Comparison of ENCODE assay signal across 8 mouse cellular contexts in the genomic region with DNA sequence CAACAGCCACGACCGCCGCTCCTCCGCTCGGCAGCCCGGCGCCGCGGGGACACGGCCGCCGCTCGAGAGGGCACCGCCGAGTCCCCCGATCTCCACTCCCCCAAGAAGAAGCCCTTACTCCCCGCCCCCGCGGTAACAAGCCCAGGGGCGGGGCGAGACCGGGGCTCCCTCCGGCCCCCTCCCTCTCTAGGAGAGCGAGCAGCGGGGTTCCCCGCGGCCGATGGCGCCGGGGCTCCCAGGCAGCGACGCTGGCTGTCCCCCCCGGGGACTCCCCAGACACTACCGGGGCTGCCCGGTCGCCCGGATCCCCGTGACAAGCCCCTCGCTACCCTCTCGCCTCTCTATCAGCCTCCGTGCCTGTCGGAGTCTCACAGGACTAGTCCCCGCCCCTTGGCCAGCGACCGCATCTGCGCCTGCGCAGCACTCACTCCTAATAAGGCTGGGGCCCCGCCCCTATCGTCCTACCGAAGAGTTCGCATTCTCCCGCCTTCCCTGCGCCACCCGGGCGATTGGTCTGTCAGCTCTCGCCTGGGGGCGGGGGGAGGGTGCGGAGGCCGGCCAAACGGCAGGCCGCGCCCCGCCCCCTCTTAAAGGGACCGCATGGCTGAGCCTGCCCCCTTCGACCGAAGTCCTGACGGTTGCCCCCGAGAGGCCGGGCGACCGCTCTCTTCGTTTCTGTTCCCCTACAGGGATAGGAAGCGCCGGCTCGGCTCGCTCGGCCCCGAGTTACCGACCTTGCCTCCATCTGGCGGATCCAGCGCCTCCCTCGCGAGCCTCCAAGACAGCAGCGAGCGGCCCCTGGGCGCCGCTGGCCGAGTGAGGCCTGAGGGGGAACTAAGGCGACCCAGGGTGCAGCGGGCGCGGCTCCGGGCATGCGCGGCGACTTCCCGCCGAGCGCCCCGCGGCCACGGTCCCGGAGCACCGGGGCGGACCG. TPM values are rescaled to one million over a fixed set of nuclear protein-coding genes. Genes with fewer than 3 reads are reported as not detected.
DNase-seq lines count a peak whose midpoint lies in the region; ATAC-seq and TF ChIP-seq lines count a peak whose summit lies in the region.

Gene Ing2, minus strand, starts transcription at position 780 of the 934 bp plus-strand sequence.

- peaks cover 3% of the 10 kb centered on the region; the same call in 1 of the 2 replicates for H3K36me3 ChIP-seq in embryonic facial prominence, embryonic 13.5 days
- no peaks in the 10 kb centered on the region for H3K36me3 ChIP-seq in kidney, adult 2 months (ENCODE audit: control insufficient read depth, insufficient read depth, low read length)
- H3K36me3 ChIP-seq in limb, embryonic 12.5 days, result no peaks in the 10 kb centered on the region
- no peaks in the 10 kb centered on the region for H3K36me3 ChIP-seq in midbrain, embryonic 15.5 days (replicated peaks)
- H3K36me3 ChIP-seq in spleen, adult 2 months (ENCODE audit: control insufficient read depth, insufficient read depth, low read length), result no peaks in the 10 kb centered on the region

- peak; percentile 91 for ATAC-seq in embryonic facial prominence, embryonic 13.5 days (ENCODE audit: insufficient number of reproducible peaks, insufficient read depth, low FRiP score, low TSS enrichment, low read depth)
- peak; percentile 92 for ATAC-seq in limb, embryonic 12.5 days (ENCODE audit: insufficient number of reproducible peaks, insufficient read depth, low FRiP score, low TSS enrichment, low read depth)
- peak; percentile 93 for ATAC-seq in midbrain, embryonic 15.5 days (replicated peaks)

- H3K4me3 ChIP-seq in embryonic facial prominence, embryonic 13.5 days, result peak within 1 kb of the TSS; percentile 95
- peak within 1 kb of the TSS; percentile 70 for H3K4me3 ChIP-seq in kidney, adult 2 months (ENCODE audit: insufficient read depth, low read depth, low read length)
- peak within 1 kb of the TSS; percentile 92 for H3K4me3 ChIP-seq in limb, embryonic 12.5 days (replicated peaks)
- H3K4me3 ChIP-seq in midbrain, embryonic 15.5 days, result peak within 1 kb of the TSS; percentile 94
- peak within 1 kb of the TSS; percentile 92 for H3K4me3 ChIP-seq in spleen, adult 2 months (ENCODE audit: extremely low read depth, insufficient read depth, insufficient read length)

- WGBS in embryonic facial prominence, embryonic 13.5 days, result under 1% methylated on average over 92 of the region's 106 CpGs
- WGBS in kidney, adult 2 months, result 1% methylated on average over 106 of the region's 106 CpGs
- WGBS in limb, embryonic 12.5 days, result under 1% methylated on average over 83 of the region's 106 CpGs
- WGBS in midbrain, embryonic 15.5 days, result under 1% methylated on average over 104 of the region's 106 CpGs
- WGBS in spleen, adult 2 months, result under 1% methylated on average over 101 of the region's 106 CpGs

- peaks cover 6% of the 10 kb centered on the region for H3K4me1 ChIP-seq in embryonic facial prominence, embryonic 13.5 days
- peaks cover 6% of the 10 kb centered on the region; the same call in 1 of the 2 replicates for H3K4me1 ChIP-seq in kidney, adult 2 months (ENCODE audit: control insufficient read depth, insufficient read depth, low read length)
- H3K4me1 ChIP-seq in limb, embryonic 12.5 days (replicated peaks), result peaks cover 12% of the 10 kb centered on the region
- peaks cover 13% of the 10 kb centered on the region for H3K4me1 ChIP-seq in midbrain, embryonic 15.5 days
- H3K4me1 ChIP-seq in spleen, adult 2 months (ENCODE audit: control insufficient read depth, insufficient read depth, insufficient read length), result no peaks in the 10 kb centered on the region

- H3K9ac ChIP-seq in embryonic facial prominence, embryonic 13.5 days, result peak within 1 kb of the TSS; percentile 89
- H3K9ac ChIP-seq in limb, embryonic 12.5 days (replicated peaks), result peak within 1 kb of the TSS; percentile 88
- peak within 1 kb of the TSS; percentile 79 for H3K9ac ChIP-seq in midbrain, embryonic 15.5 days

- DNase-seq in 3134 (ENCODE audit: extremely low read depth, insufficient read length, low spot score), result peak; percentile 99
- DNase-seq in adrenal gland, postnatal 36 days, result peak; percentile 100
- DNase-seq in heart, adult 18-20 months, result peak; percentile 100
- peak; percentile 100 for DNase-seq in kidney, adult 2 months
- DNase-seq in spleen, adult 2 months (ENCODE audit: low read depth in 1 of 2, low spot score in 2 of 2), result peak; percentile 99 to 100

- TF ChIP-seq POLR2A in kidney, adult 2 months (IDR thresholded peaks at IDR 0.05; ENCODE audit: low read depth, low read length), result peak; percentile 49
- TF ChIP-seq POLR2A in spleen, adult 2 months (IDR thresholded peaks at IDR 0.05; ENCODE audit: low read depth, low read length), result peak; percentile 63

- H3K27ac ChIP-seq in embryonic facial prominence, embryonic 13.5 days, result peak within 1 kb of the TSS; percentile 96
- peak within 1 kb of the TSS; percentile 94 for H3K27ac ChIP-seq in kidney, adult 2 months (ENCODE audit: insufficient read depth, low read depth, low read length)
- H3K27ac ChIP-seq in limb, embryonic 12.5 days, result peak within 1 kb of the TSS; percentile 97
- H3K27ac ChIP-seq in midbrain, embryonic 15.5 days, result peak within 1 kb of the TSS; percentile 94
- peak within 1 kb of the TSS; percentile 97 for H3K27ac ChIP-seq in spleen, adult 2 months (ENCODE audit: insufficient read depth, low read length)

- no peaks in the 10 kb centered on the region for H3K27me3 ChIP-seq in embryonic facial prominence, embryonic 13.5 days
- no peaks in the 10 kb centered on the region for H3K27me3 ChIP-seq in kidney, adult 2 months (replicated peaks; ENCODE audit: control insufficient read depth, insufficient read depth, low read length)
- no peaks in the 10 kb centered on the region for H3K27me3 ChIP-seq in limb, embryonic 12.5 days
- H3K27me3 ChIP-seq in midbrain, embryonic 15.5 days (replicated peaks), result no peaks in the 10 kb centered on the region
- no peaks in the 10 kb centered on the region for H3K27me3 ChIP-seq in spleen, adult 2 months (ENCODE audit: control insufficient read depth, insufficient read depth, low read length)

- TF ChIP-seq CTCF in kidney, adult 2 months (conservative IDR thresholded peaks at IDR 0.05; ENCODE audit: insufficient read depth, insufficient read length, low read depth, low read length), result no peak
- no peak for TF ChIP-seq CTCF in spleen, adult 2 months (IDR thresholded peaks at IDR 0.05; ENCODE audit: extremely low read depth, insufficient read depth, insufficient read length, insufficient replicate concordance)

- peak within 1 kb of the TSS; percentile 72 for H3K4me2 ChIP-seq in embryonic facial prominence, embryonic 13.5 days
- peak within 1 kb of the TSS; percentile 75 for H3K4me2 ChIP-seq in limb, embryonic 12.5 days
- peak within 1 kb of the TSS; percentile 80 for H3K4me2 ChIP-seq in midbrain, embryonic 15.5 days

- no peaks in the 10 kb centered on the region for H3K9me3 ChIP-seq in embryonic facial prominence, embryonic 13.5 days
- no peaks in the 10 kb centered on the region; the same call in 1 of the 2 replicates for H3K9me3 ChIP-seq in limb, embryonic 12.5 days
- H3K9me3 ChIP-seq in midbrain, embryonic 15.5 days, result no peaks in the 10 kb centered on the region

RNA-seq across cellular contexts. Expression of gene Ing2, which starts in this region (rescaled TPM):
- 10 to 100 TPM; 20.5 to 24.3 TPM for total RNA-seq in adrenal gland, postnatal 36 days (2021)
- polyA plus RNA-seq in embryonic facial prominence, embryonic 13.5 days (2015; fragmentation: Nextera tagmentation; extraction: Ambion mirVana), result 12.3 and 14.9 TPM in 2 replicates
- total RNA-seq in heart, adult 18-20 months (2021), result 1 to 10 TPM; 3.8 to 4.1 TPM
- polyA plus RNA-seq in kidney, adult 2 months (2012; rRNA removed), result 7.0 and 9.3 TPM in 2 replicates
- polyA plus RNA-seq in limb, embryonic 12.5 days (2016; fragmentation: Nextera tagmentation; extraction: Ambion mirVana), result 15.7 and 17.8 TPM in 2 replicates
- polyA plus RNA-seq in midbrain, embryonic 15.5 days (2015; fragmentation: Nextera tagmentation; extraction: Ambion mirVana), result 6.1 and 6.2 TPM in 2 replicates
- 1.7 and 2.6 TPM in 2 replicates for polyA plus RNA-seq in spleen, adult 2 months (2012; rRNA removed)

Comparison
In these comparisons a context has a peak if more than half of its experiments do, and no peak if none do; other contexts are left out.
1. Peak in every context shown above with its lines: DNase-seq, ATAC-seq, H3K4me3 ChIP-seq and H3K27ac ChIP-seq.
2. RNA of gene Ing2 (total RNA-seq): 20.5 to 24.3 TPM in adrenal gland, postnatal 36 days; 3.8 to 4.1 TPM in heart, adult 18-20 months; every median in the first group is over 4 times any median in the second.